Mouse (Mus musculus): ENCODE data around the gene Gm20388.

DNA sequence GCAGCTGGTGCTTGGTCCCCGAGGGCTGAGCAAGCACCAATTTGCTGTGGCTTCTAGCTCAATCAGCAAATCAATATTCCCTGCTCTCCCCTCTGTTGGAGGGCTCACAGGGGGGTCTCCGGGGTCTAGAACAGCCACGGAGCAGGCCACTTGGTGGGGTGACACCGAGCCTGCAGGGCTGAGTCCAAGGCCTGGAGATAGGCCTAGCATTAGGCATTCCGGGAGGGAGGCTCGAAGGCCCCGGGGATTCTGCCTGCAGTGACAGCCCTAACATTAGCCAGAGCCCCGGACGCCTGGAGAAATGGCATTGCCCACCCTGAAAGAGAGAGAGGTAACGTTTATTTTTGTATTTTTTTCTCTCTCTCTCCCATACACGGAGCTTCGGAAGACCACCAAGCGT is 972.0 kb downstream of the Gm20388 start:
- TF ChIP-seq CTCF (IDR thresholded peaks at IDR 0.05; ENCODE audit: low read depth) (no peak), EP300 (IDR thresholded peaks at IDR 0.05; ENCODE audit: low read depth) (no peak)
